Mouse (Mus musculus): ENCODE results near the gene Gpc6.

The Gpc6 gene

GRCm38 (mm10) chr14:116957154-116957553 is 32.0 kb downstream of the Gpc6 start:
- no peak for DNase-seq

- DNase-seq = no peak
Measured at GRCm38 (mm10) chr14:116964837-116965236, 39.7 kb downstream of the Gpc6 start.

- no peak for DNase-seq
Measured at GRCm38 (mm10) chr14:116974708-116975107, 49.6 kb downstream of the Gpc6 start.

GRCm38 (mm10) chr14:116975224-116975623 is 50.1 kb downstream of the Gpc6 start:
- no peak for DNase-seq

- no peak for DNase-seq
Measured at GRCm38 (mm10) chr14:116977259-116977658, 52.1 kb downstream of the Gpc6 start.

- DNase-seq = no peak
Measured at GRCm38 (mm10) chr14:116979714-116980382, 54.7 kb downstream of the Gpc6 start.

- DNase-seq = no peak
Measured at GRCm38 (mm10) chr14:116981711-116982110, 56.6 kb downstream of the Gpc6 start.

GRCm38 (mm10) chr14:116987341-116987740 is 62.2 kb downstream of the Gpc6 start:
- DNase-seq = no peak

GRCm38 (mm10) chr14:117000376-117000775 is 75.3 kb downstream of the Gpc6 start:
- DNase-seq = no peak

GRCm38 (mm10) chr14:117002313-117002712 is 77.2 kb downstream of the Gpc6 start:
- no peak for DNase-seq

GRCm38 (mm10) chr14:117008781-117009180 is 83.7 kb downstream of the Gpc6 start:
- DNase-seq = no peak

- DNase-seq = no peak
Measured at GRCm38 (mm10) chr14:117012969-117013368, 87.9 kb downstream of the Gpc6 start.

GRCm38 (mm10) chr14:117013554-117014117 is 88.5 kb downstream of the Gpc6 start:
- no peak for DNase-seq

- no peak for DNase-seq
Measured at GRCm38 (mm10) chr14:117015333-117015922, 90.3 kb downstream of the Gpc6 start.

- DNase-seq = no peak
Measured at GRCm38 (mm10) chr14:117022180-117022799, 97.2 kb downstream of the Gpc6 start.

GRCm38 (mm10) chr14:117034146-117034545 is 109.0 kb downstream of the Gpc6 start:
- DNase-seq = no peak

GRCm38 (mm10) chr14:117041017-117041416 is 115.9 kb downstream of the Gpc6 start:
- no peak for DNase-seq

- no peak for DNase-seq
Measured at GRCm38 (mm10) chr14:117048951-117049350, 123.8 kb downstream of the Gpc6 start.

GRCm38 (mm10) chr14:117050877-117051276 is 125.8 kb downstream of the Gpc6 start:
- no peak for DNase-seq

GRCm38 (mm10) chr14:117053361-117053760 is 128.2 kb downstream of the Gpc6 start:
- DNase-seq = no peak

GRCm38 (mm10) chr14:117055134-117055533 is 130.0 kb downstream of the Gpc6 start:
- no peak for DNase-seq

- no peak for DNase-seq
Measured at GRCm38 (mm10) chr14:117061078-117061477, 136.0 kb downstream of the Gpc6 start.

- DNase-seq = no peak
Measured at GRCm38 (mm10) chr14:117061527-117061926, 136.4 kb downstream of the Gpc6 start.

GRCm38 (mm10) chr14:117068179-117068578 is 143.1 kb downstream of the Gpc6 start:
- no peak for DNase-seq

All from lung, postnatal 36 days (tissue).